Mouse (Mus musculus) embryonic facial prominence, embryonic 10.5 days (tissue): ENCODE data around the gene Ttc8. TPM values are rescaled to one million over a fixed set of nuclear protein-coding genes. Genes with fewer than 3 reads are reported as not detected.

ENCODE experiments used
- DNase-seq: peaks from one replicate; pipeline ENCODE4 v3.0.0-alpha.2; 2017; ENCODE audit warnings: low spot score
- H3K27ac ChIP-seq: fragments of 300-500 bp; sonication (generic); replicated peaks from 2 replicates; pipeline ENCODE4 v1.5.1; 2016; ENCODE audit warnings: mild to moderate bottlenecking
- H3K27me3 ChIP-seq: fragments of 300-500 bp; sonication (generic); replicated peaks from 2 replicates; pipeline ENCODE4 v1.6.1; 2016; ENCODE audit warnings: low read depth, mild to moderate bottlenecking; ENCODE audit not compliant: poor library complexity, severe bottlenecking
- H3K36me3 ChIP-seq: fragments of 300-500 bp; sonication (generic); replicated peaks from 2 replicates; pipeline ENCODE4 v1.6.1; 2016; ENCODE audit warnings: mild to moderate bottlenecking, moderate library complexity
- H3K4me1 ChIP-seq: fragments of 300-500 bp; sonication (generic); 2 replicates; pipeline ENCODE4 v1.6.1; 2016
- H3K4me3 ChIP-seq: fragments of 300-500 bp; sonication (generic); 2 replicates; pipeline ENCODE4 v1.5.1; 2016; ENCODE audit warnings: mild to moderate bottlenecking, moderate library complexity
- H3K9me3 ChIP-seq: fragments of 300-500 bp; sonication (generic); 2 replicates; pipeline ENCODE4 v1.6.1; 2016; ENCODE audit warnings: mild to moderate bottlenecking
- WGBS: fragments of 180-500 bp; shearing (Covaris S2); methylation state at CpG from one replicate; pipeline ENCODE4 v1.1.7; 2016; 5-methylcytosine and 5-hydroxymethylcytosine counted together
- polyA plus RNA-seq: library from polyadenylated mRNA; unstranded; fragments of >200 nt; fragmentation: Nextera tagmentation; extraction: Ambion mirVana; gene quantifications from 2 replicates; pipeline ENCODE4 v1.2.1, GENCODE M21; 2016

Ttc8 gene
- polyA plus RNA-seq, 1 experiment from 2014 or later = 31.4 TPM

DNA sequence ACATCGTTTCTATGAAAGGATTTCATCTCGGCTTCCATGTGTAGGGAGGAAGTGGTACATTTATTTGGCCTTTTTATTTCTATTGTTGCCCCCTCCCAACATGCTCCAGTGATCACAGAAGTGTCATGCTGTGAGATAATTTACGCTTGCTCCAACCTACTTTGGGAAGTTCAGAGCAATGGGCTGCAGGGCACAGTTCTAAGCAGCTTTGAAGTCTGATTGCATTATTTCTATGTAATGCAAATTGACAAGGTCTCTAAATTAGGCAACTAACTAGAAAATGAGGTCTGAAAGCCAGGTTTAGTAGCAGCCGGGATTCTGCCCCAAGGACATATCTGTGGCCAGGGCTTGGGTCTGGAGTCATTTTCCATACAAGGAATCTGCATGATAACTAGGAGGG, 89.1 kb downstream of the Ttc8 start:
- peaks cover 27% of the 10 kb centered on the region for H3K4me1 ChIP-seq
- 29% methylated on average over 4 of the region's 4 CpGs for WGBS
- H3K27me3 ChIP-seq = peaks cover 3% of the 10 kb centered on the region; the same call in 1 of the 2 replicates
- DNase-seq = no peak
- no peaks in the 10 kb centered on the region for H3K36me3 ChIP-seq
- H3K4me3 ChIP-seq = no peak overlapping the region
- H3K9me3 ChIP-seq = no peaks in the 10 kb centered on the region
- H3K27ac ChIP-seq = no peak overlapping the region

DNA sequence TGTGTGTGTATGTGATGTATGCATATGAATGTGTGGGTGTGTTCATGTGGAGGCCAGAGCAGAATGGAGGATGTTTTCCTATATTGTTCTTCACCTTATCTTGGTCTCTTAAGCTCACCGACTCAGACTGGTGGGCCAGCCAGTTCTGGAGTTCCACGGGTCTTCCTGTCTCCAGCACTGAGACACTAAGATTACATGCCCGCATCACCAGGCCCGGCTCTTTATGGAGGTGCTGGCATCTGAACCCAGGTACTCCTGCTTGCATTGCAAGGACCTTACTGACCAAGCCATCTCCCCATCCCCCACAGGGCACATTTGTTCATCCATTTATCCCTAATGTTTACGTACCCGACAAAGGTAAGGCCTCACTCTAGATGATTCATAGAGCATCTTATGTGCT, 89.7 kb downstream of the Ttc8 start:
- Histone ChIP-seq H3K36me3 (no peaks in the 10 kb centered on the region), H3K9me3 (no peaks in the 10 kb centered on the region), H3K4me1 (peaks cover 27% of the 10 kb centered on the region), H3K27me3 (peaks cover 3% of the 10 kb centered on the region; the same call in 1 of the 2 replicates), H3K4me3 (no peak overlapping the region), H3K27ac (peak overlapping the region; percentile 72; the same call in 1 of the 2 replicates)
- DNase-seq = no peak
- 66% methylated on average over 6 of the region's 6 CpGs for WGBS

DNA sequence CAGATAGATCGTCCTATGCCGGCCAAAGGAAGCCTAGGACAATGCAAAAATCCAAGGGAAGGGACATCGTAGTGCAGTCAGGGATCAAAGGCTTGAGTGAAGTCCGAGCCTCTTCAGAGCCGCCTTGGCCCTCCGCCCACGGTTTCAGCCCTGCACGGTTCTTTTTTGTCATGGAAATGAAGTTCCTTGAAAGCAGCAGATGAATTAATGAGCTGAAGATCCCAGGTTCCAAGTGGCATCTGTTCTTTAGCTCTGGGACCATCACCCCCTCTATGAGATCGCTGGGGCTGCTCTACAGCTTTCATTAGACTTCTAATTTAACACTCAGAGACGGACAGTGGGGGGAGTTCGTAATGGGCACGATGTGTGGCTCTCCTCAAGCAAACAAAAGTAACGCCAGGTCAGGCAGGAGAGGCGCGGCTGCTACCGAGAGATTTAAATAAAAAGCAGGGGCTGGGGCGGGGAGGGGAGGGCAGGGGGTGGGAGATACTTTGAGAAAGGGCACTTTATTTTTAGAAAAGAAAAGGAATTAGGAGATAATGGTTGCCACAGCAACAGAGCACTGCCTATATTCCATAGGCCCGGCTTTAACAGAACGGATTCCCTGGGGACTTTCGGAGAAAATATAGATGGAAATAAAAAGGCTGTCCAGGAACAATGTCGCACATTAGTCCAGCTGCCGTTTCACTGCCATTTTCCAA, 90.9 kb downstream of the Ttc8 start:
- DNase-seq = peak; percentile 61
- H3K4me3 ChIP-seq = peak overlapping the region; percentile 36

DNA sequence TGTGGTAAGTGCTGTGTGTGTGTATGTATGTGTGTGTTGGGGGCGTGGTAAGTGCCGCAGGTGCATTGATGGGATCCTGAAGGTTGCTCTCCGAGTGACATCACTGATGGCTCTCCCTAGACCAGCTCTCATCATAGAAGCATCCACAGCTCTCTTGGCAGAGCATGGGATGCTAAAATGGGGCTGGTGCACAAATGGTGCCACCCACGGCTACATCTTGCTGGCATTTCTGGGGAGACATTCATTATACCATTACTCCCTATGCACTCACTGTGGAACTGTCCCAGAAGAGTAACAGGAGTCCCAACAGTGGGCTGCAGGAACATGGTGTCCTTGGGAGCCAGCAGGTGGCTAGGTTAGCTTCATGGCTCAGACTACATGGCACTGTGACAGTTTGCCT, 95.5 kb downstream of the Ttc8 start:
- Histone ChIP-seq H3K36me3 (no peaks in the 10 kb centered on the region), H3K4me1 (peaks cover 8% of the 10 kb centered on the region), H3K9me3 (no peaks in the 10 kb centered on the region), H3K27me3 (no peaks in the 10 kb centered on the region; the same call in 1 of the 2 replicates), H3K4me3 (no peak overlapping the region), H3K27ac (no peak overlapping the region)
- DNase-seq = no peak
- WGBS = 95% methylated on average over 4 of the region's 4 CpGs

More for the DNA sequence above, 90.9 kb downstream of the Ttc8 start:
- WGBS = 7% methylated on average over 22 of the region's 22 CpGs
- Histone ChIP-seq H3K27ac (peak overlapping the region; percentile 72), H3K4me1 (peaks cover 27% of the 10 kb centered on the region), H3K27me3 (peaks cover 3% of the 10 kb centered on the region; the same call in 1 of the 2 replicates), H3K36me3 (no peaks in the 10 kb centered on the region), H3K9me3 (no peaks in the 10 kb centered on the region)

DNA sequence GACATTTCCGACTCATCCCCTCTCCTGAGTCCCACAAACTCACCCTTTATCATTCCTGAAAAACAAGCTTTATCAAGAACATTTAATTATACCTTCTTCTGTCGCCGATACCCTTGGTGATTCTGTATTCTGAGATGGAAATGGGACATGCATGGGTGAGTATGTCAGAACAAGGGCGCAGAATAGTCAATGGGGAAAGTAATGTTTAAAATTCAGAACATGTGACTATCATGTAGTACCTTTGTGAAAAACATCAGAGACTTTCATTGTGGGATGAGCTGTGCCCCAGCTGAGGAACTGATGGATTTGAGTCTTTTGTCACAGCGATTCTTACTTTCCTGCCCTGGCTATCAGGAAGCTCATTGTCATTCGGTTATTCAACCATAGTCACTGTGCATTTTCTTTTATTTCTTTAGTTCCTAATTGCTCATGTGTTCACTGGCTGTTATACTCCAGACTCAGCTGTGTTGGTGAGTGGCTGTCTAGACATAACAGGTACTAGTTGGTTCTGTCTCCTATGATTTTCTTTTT, 104.1 kb downstream of the Ttc8 start:
- Histone ChIP-seq H3K27me3 (no peaks in the 10 kb centered on the region), H3K27ac (no peak overlapping the region), H3K9me3 (no peaks in the 10 kb centered on the region), H3K4me3 (no peak overlapping the region), H3K4me1 (peaks cover 4% of the 10 kb centered on the region; the same call in 1 of the 2 replicates), H3K36me3 (no peaks in the 10 kb centered on the region)
- WGBS = 90% methylated on average over 6 of the region's 6 CpGs
- no peak for DNase-seq

DNA sequence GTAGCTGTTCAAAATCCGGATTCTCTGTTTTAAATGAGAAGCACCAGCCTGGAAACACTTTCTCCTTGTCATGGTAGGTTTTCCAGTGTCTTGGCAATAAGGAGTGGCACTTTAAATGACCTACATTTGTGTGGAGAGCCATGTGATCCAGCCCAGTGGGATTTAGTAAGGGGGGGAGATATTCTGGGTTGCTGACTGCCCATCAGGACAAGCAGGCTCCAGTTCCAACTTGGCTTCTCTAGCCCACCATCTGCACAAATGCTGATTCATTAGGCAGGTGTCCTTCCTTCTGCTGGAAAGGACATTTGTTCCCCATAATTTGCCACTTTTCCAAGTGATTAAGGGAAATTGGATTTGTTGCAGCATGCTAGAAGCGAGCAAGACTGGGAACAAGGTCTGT, 105.9 kb downstream of the Ttc8 start:
- peaks cover 4% of the 10 kb centered on the region; the same call in 1 of the 2 replicates for H3K4me1 ChIP-seq
- WGBS = 79% methylated on average over 2 of the region's 2 CpGs
- 0 out of 2 replicates have a peak, but pooled peaks cover 6% of the 10 kb centered on the region for H3K27me3 ChIP-seq
- no peaks in the 10 kb centered on the region for H3K9me3 ChIP-seq
- H3K36me3 ChIP-seq = no peaks in the 10 kb centered on the region
- no peak overlapping the region for H3K4me3 ChIP-seq
- H3K27ac ChIP-seq = no peak overlapping the region
- DNase-seq = no peak

DNA sequence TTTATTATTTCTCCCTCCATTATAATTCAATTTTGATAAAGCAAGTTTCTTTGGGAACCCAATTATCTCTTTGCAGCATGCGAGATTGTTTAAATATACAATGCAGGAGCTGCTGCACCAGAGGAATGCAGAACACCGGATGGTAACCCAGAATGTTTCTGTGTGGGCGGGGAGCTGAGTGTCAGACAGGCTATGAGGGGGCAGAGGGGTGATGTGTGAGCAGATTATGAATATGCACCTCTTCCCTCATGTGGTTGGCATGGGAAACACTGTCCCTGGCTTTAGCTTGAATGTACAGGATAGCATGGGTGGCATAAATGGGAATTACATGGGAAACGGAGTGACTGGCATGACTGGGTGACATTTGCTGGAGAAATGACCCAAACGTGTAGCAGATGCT, 108.3 kb downstream of the Ttc8 start:
- no peaks in the 10 kb centered on the region for H3K9me3 ChIP-seq
- no peaks in the 10 kb centered on the region for H3K36me3 ChIP-seq
- no peak for DNase-seq
- no peak overlapping the region for H3K4me3 ChIP-seq
- no peak overlapping the region for H3K27ac ChIP-seq
- peaks cover 4% of the 10 kb centered on the region; the same call in 1 of the 2 replicates for H3K4me1 ChIP-seq
- H3K27me3 ChIP-seq = 0 out of 2 replicates have a peak, but pooled peaks cover 13% of the 10 kb centered on the region
- WGBS = 73% methylated on average over 5 of the region's 5 CpGs

DNA sequence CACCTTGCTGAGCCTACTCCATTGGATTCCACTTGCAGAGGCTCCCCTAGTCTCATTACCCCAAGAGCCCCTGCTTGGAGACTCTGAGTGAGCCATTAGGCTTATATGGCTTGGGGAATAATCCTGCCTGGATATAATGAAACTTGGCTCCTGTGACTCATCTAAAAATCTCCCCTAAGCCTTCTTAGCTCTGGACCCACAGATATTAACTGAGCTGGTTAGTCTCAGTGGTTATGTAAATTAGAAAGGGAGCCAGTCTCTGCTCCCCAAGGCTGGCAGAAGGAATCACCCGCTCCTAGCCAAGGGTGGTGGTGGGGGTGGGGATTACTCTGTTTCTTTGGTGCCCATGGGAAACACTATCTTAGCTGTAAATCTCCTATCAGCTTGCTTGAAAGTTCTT, 109.6 kb downstream of the Ttc8 start:
- Histone ChIP-seq H3K4me3 (no peak overlapping the region), H3K27me3 (0 out of 2 replicates have a peak, but pooled peaks cover 16% of the 10 kb centered on the region), H3K4me1 (peaks cover 4% of the 10 kb centered on the region; the same call in 1 of the 2 replicates)

More for the DNA sequence above, 109.6 kb downstream of the Ttc8 start:
- Histone ChIP-seq H3K36me3 (no peaks in the 10 kb centered on the region), H3K9me3 (no peaks in the 10 kb centered on the region), H3K27ac (no peak overlapping the region)
- WGBS = 60% methylated on average over 1 of the region's 1 CpGs
- DNase-seq = no peak

Other genes starting within 250 kb of the Ttc8 start
- 5.0 and 5.1 TPM in 2 replicates for gene Ptpn21, start 183.2 kb upstream of the Ttc8 start, polyA plus RNA-seq
- 130 and 131 TPM in 2 replicates for gene Zc3h14, start 173.6 kb upstream of the Ttc8 start, polyA plus RNA-seq
- 5.9 and 8.6 TPM in 2 replicates for gene Eml5, start 19.1 kb upstream of the Ttc8 start, polyA plus RNA-seq